Mouse (Mus musculus) CD4-positive, CD25-positive, alpha-beta regulatory T cell, adult 9 weeks (primary cell): ENCODE results near the gene Gm8298. TPM values are rescaled to one million over a fixed set of nuclear protein-coding genes. Genes with fewer than 3 reads are reported as not detected.

Source experiments
- polyA plus RNA-seq: library from polyadenylated mRNA; unstranded; fragments of 100-300 nt; shearing (Covaris generic); gene quantifications from one replicate; pipeline ENCODE4 v1.2.1, GENCODE M21; 2017

Gene Gm8298
- not detected for polyA plus RNA-seq

DNA sequence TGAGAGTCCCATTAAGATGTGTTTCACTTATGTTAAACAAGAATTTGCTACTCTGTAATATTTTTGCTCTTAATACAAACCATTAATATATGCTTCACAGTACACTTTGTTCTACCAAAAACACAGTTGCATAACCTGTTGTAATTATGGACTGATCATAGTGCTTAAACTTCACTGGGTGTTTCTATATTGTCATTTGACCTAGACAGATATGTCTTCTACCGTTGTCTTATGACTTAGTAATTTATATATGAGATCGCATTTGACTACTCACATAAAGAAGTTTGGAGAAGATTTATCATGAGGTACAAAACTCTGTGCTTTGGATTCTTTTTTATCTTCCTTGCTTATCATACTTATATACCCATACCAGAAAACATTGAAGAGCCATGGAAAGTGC, at the start of gene Gm8298:
Gene Gm8298 (plus strand): TSS at position 301 of the 400 bp plus-strand sequence.

DNA sequence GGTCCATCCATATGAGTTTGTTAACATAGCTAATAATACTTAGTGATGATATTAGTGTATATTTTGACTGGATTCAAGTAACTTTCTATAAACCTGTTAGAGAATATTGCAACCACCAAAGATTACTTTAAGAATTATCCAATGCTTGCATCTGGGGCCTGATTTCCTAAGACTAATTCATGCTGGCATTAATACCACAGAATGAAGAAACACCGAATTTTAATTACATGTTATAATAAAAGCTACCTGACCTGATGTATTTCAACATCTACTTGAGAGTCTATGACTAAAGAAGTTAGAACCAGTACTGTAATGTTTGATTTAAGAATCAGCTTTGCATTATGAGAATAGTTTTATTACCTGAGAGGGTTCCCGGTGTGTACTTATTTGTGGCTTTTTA, 64.1 kb downstream of the Gm8298 start, which contains the start of gene C130079G13Rik:
Gene C130079G13Rik (plus strand): TSS at position 301 of the 400 bp plus-strand sequence.

Other genes with a start within 250 kb of the Gm8298 start
- 0.52 TPM for gene Gm5538, start 131.3 kb upstream of the Gm8298 start, polyA plus RNA-seq
- gene C130079G13Rik, start 64.2 kb downstream of the Gm8298 start, polyA plus RNA-seq = not detected
- not detected for gene Aadacl2, start 145.7 kb downstream of the Gm8298 start, polyA plus RNA-seq
- not detected for gene Aadac, start 164.7 kb downstream of the Gm8298 start, polyA plus RNA-seq
- not detected for gene Sucnr1, start 220.8 kb downstream of the Gm8298 start, polyA plus RNA-seq